Mouse (Mus musculus): ENCODE data around the gene Cel. TPM values are rescaled to one million over a fixed set of nuclear protein-coding genes. Genes with fewer than 3 reads are reported as not detected.

Cel gene
- total and polyA plus RNA-seq, 3 experiments = not detected

DNA sequence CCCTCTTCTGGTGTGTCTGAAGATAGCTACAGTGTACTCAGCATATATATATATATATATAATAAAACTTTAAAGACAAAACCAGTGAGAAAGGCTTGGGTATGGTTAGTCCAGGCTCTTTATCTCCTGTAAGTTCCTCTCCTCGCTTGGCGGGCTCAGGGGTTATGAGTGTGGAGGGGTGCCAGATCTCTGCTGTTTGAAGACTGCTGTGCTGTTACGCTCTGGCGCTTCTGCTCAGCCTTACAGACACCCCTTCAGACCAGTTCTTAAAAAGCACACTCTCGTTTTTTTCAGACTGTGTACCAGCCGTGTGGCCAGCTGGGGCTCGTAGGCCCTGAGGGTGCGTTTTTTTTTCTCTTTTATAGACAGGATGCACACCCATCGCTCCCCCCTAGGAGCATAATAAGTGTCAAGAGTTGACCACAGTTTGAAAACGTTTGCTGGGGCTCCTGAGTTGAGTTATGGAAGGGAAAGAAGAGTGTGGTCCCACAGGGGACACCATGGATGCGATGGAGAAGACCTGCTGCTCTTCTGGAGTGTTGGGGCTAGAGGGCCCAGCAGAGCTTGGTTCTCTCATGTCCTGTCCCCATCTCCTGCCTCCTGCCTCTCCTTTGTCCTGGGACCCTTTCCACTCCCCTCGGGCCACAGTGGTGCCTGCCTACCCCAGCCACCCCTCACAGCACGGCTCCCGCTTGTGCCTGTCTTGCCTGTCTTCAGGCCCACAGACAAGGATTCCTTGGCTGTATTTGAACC lies 42.8 kb upstream of the Cel start (continued):
- no peak for TF ChIP-seq NRF1 (IDR thresholded peaks at IDR 0.05; ENCODE audit: insufficient read depth, low read depth, low read length, poor library complexity, severe bottlenecking)
- TF ChIP-seq SIN3A (IDR thresholded peaks at IDR 0.05; ENCODE audit: low read length) = peak; percentile 68; the same call in 1 of the 2 replicates
- TF ChIP-seq EP300 (IDR thresholded peaks at IDR 0.05; ENCODE audit: low read depth in 1 of 2, low read length in 2 of 2) = peak in 1 of 2 experiments; percentile 77; a peak in 2 of 4 replicates

DNA sequence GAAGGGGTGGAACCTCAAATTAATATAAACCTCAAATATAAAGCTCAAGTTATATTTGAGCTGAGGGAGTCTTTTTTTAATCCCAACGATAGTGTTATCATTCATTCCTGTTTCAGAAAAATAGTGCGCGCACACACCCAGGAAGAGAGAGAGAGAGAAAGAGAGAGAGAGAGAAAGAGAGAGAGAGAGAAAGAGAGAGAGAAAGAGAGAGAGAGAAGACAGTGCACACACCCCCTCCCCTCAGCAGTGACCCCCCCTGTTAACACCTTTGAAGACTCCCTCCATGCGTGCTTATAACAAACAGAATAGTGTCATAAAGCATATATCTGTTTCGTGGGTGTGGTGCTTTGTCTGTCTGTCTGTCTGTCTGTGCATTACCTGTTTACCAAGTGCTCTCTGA lies 40.3 kb upstream of the Cel start:
- DNase-seq (ENCODE audit: low read depth, low spot score) = peak; percentile 70
- Histone ChIP-seq H3K4me3 (ENCODE audit: control insufficient read depth in 1 of 2, insufficient read depth in 1 of 2, low read depth in 2 of 2, low read length in 2 of 2) (no peak overlapping the region), H3K79me2 (ENCODE audit: control insufficient read depth, insufficient read depth, low read length, poor library complexity) (peaks cover 2% of the 10 kb centered on the region; the same call in 1 of the 2 replicates), H3K4me1 (ENCODE audit: control insufficient read depth in 1 of 2, insufficient read depth in 2 of 2, low read length in 2 of 2) (peaks cover 39 to 79% of the 10 kb centered on the region in 2 experiments), H3K9ac (ENCODE audit: control insufficient read depth, low read depth, low read length, poor library complexity, severe bottlenecking) (peak overlapping the region; percentile 33), H3K36me3 (ENCODE audit: control insufficient read depth in 1 of 2, insufficient read depth in 2 of 2, low read length in 2 of 2) (peaks cover 0 to 76% of the 10 kb centered on the region in 2 experiments; a peak in 3 of 4 replicates), H3K27ac (ENCODE audit: control insufficient read depth, low read depth, low read length) (peak overlapping the region; percentile 94), H3K9me3 (replicated peaks; ENCODE audit: insufficient read depth, low read length) (no peaks in the 10 kb centered on the region), H3K27me3 (ENCODE audit: control insufficient read depth in 1 of 2, insufficient read depth in 2 of 2, low read length in 2 of 2) (no peaks in the 10 kb centered on the region)
- TF ChIP-seq RCOR1 (IDR thresholded peaks at IDR 0.05; ENCODE audit: low read depth, low read length) (peak; percentile 71; the same call in 1 of the 2 replicates), E2F4 (IDR thresholded peaks at IDR 0.05; ENCODE audit: borderline replicate concordance, low read depth, low read length) (no peak), ELF1 (IDR thresholded peaks at IDR 0.05; ENCODE audit: low read depth, low read length) (no peak), TCF12 (IDR thresholded peaks at IDR 0.05; ENCODE audit: low read depth, low read length) (peak; percentile 79), JUND (IDR thresholded peaks at IDR 0.05; ENCODE audit: low read depth, low read length) (peak; percentile 97), ZNF384 (IDR thresholded peaks at IDR 0.05; ENCODE audit: low read depth, low read length) (no peak; the same call in 1 of the 2 replicates), TBP (IDR thresholded peaks at IDR 0.05; ENCODE audit: low read depth, low read length) (peak; percentile 58; the same call in 1 of the 2 replicates), CTCF (IDR thresholded peaks at IDR 0.05 in 2 of 3, conservative IDR thresholded peaks at IDR 0.05 in 1 of 3; ENCODE audit: control insufficient read depth in 1 of 3, insufficient read depth in 1 of 3, low read depth in 2 of 3, low read length in 3 of 3, poor library complexity in 1 of 3, severe bottlenecking in 1 of 3) (no peak), POLR2AphosphoS5 (IDR thresholded peaks at IDR 0.05; ENCODE audit: borderline replicate concordance, low read depth, low read length) (peak; percentile 61; the same call in 1 of the 2 replicates), MAX (IDR thresholded peaks at IDR 0.05; ENCODE audit: low read length) (peak; percentile 68), MXI1 (IDR thresholded peaks at IDR 0.05; ENCODE audit: low read depth, low read length) (0 out of 2 replicates have a peak, but pooled peaks have one; percentile 11), GATA1 (IDR thresholded peaks at IDR 0.05; ENCODE audit: low read depth, low read length) (peak; percentile 63), CHD2 (IDR thresholded peaks at IDR 0.05; ENCODE audit: low read length) (no peak), SIN3A (IDR thresholded peaks at IDR 0.05; ENCODE audit: low read length) (peak; percentile 71), POLR2AphosphoS2 (IDR thresholded peaks at IDR 0.05; ENCODE audit: low read length) (peak; percentile 57; the same call in 1 of the 2 replicates), KAT2A (conservative IDR thresholded peaks at IDR 0.05; ENCODE audit: low read depth, low read length) (peak; percentile 36; the same call in 1 of the 2 replicates), ETS1 (IDR thresholded peaks at IDR 0.05; ENCODE audit: low read depth, low read length) (peak; percentile 84), ZMIZ1 (IDR thresholded peaks at IDR 0.05; ENCODE audit: low read depth, low read length) (no peak), MEF2A (IDR thresholded peaks at IDR 0.05; ENCODE audit: extremely low read depth, insufficient replicate concordance, low read depth, low read length, poor library complexity, severe bottlenecking) (peak; percentile 77; the same call in 1 of the 2 replicates), EP300 (IDR thresholded peaks at IDR 0.05; ENCODE audit: low read depth in 1 of 2, low read length in 2 of 2) (peak; percentile 55 to 86), MYC (IDR thresholded peaks at IDR 0.05; ENCODE audit: low read depth, low read length) (peak; percentile 45; the same call in 1 of the 2 replicates), MAZ (IDR thresholded peaks at IDR 0.05; ENCODE audit: low read depth, low read length) (peak; percentile 77), SMC3 (IDR thresholded peaks at IDR 0.05; ENCODE audit: low read depth, low read length) (no peak), POLR2A (IDR thresholded peaks at IDR 0.05; ENCODE audit: control insufficient read depth in 1 of 2, insufficient read depth in 1 of 2, low read depth in 1 of 2, low read length in 2 of 2, poor library complexity in 1 of 2) (peak in 1 of 2 experiments; percentile 25; a peak in 2 of 4 replicates)
